Mouse (Mus musculus) hindbrain, embryonic 10.5 days (tissue): ENCODE results near the gene Akap13. TPM values are rescaled to one million over a fixed set of nuclear protein-coding genes. Genes with fewer than 3 reads are reported as not detected.
A peak's percentile ranks its signal among the peaks of the same experiment; 100 is the strongest.
"Not testable (repeated sequence)": the region's sequence is repeated elsewhere in the genome, so short reads cannot be mapped to it uniquely, and the experiment has no call there.

Experiments used
- DNase-seq: peaks from one replicate; pipeline ENCODE4 v3.0.0-alpha.2; 2017; ENCODE audit warnings: low spot score
- H3K27ac ChIP-seq: fragments of 300-500 bp; sonication (generic); 2 replicates; pipeline ENCODE4 v1.5.1; 2016; ENCODE audit warnings: mild to moderate bottlenecking, moderate library complexity
- H3K27me3 ChIP-seq: fragments of 300-500 bp; sonication (generic); 2 replicates; pipeline ENCODE4 v1.6.1; 2016; ENCODE audit warnings: mild to moderate bottlenecking; ENCODE audit not compliant: poor library complexity, insufficient read depth, severe bottlenecking
- H3K36me3 ChIP-seq: fragments of 300-500 bp; sonication (generic); 2 replicates; pipeline ENCODE4 v1.6.1; 2016; ENCODE audit warnings: mild to moderate bottlenecking, moderate library complexity
- H3K4me1 ChIP-seq: fragments of 300-500 bp; sonication (generic); replicated peaks from 2 replicates; pipeline ENCODE4 v1.6.1; 2016; ENCODE audit warnings: mild to moderate bottlenecking
- H3K4me3 ChIP-seq: fragments of 300-500 bp; sonication (generic); 2 replicates; pipeline ENCODE4 v1.5.1; 2016; ENCODE audit warnings: mild to moderate bottlenecking, moderate library complexity
- H3K9me3 ChIP-seq: fragments of 300-500 bp; sonication (generic); 2 replicates; pipeline ENCODE4 v1.6.1; 2016; ENCODE audit warnings: mild to moderate bottlenecking, moderate library complexity
- WGBS: fragments of 180-500 bp; shearing (Covaris S2); methylation state at CpG from one replicate; pipeline ENCODE4 v1.1.7; 2016; 5-methylcytosine and 5-hydroxymethylcytosine counted together
- polyA plus RNA-seq: library from polyadenylated mRNA; unstranded; fragments of >200 nt; fragmentation: Nextera tagmentation; extraction: Ambion mirVana; gene quantifications from 2 replicates; pipeline ENCODE4 v1.2.1, GENCODE M21; 2016

The Akap13 gene
- polyA plus RNA-seq, 1 experiment from 2014 or later, result 24.9 TPM

DNA sequence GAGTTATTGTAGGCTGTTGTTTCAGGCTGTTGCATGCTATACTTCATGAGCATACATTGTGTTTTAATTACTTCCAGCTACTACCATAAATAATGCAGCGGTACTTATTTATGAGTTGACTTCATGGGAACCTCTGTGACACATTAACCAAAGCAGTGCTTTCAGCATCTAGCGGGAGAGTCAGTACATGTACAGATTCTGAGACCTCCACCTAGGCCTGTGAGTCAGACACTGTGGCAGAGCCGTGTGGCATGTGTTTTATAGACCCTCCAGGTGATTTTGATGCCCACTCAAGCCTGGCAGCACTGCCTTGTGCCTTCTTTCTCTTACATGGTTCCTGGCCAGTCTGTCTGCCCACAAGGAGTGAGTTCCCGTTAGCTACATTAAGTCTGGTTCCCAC lies 266.0 kb downstream of the Akap13 start:
- Histone ChIP-seq H3K4me1 (no peaks in the 10 kb centered on the region), H3K9me3 (no peaks in the 10 kb centered on the region), H3K4me3 (no peak overlapping the region), H3K27ac (no peak overlapping the region), H3K36me3 (peaks cover 58% of the 10 kb centered on the region), H3K27me3 (no peaks in the 10 kb centered on the region)
- 90% methylated on average over 4 of the region's 4 CpGs for WGBS
- no peak for DNase-seq

DNA sequence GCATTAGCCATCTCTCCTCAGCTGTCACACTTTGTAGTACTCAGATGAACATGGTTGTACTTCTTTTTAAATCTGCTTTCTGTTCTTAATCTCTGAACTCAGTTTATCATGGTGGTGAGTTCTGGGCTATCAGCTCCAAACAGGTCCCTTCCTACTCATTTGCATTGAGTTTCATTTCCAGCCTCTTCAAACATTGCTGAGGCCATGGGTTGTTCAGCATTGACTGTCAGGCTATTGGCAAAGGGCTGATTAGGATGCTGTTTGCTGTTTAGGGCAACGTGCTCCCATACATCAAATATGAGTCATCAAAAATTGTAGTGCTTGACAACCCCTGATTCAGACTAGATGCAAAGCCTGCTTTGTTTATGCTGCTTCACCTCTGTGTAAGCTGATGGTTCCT lies 268.7 kb downstream of the Akap13 start:
- no peaks in the 10 kb centered on the region for H3K9me3 ChIP-seq
- peaks cover 75% of the 10 kb centered on the region for H3K36me3 ChIP-seq
- no peaks in the 10 kb centered on the region for H3K27me3 ChIP-seq
- H3K27ac ChIP-seq, result no peak overlapping the region
- H3K4me1 ChIP-seq, result no peaks in the 10 kb centered on the region
- DNase-seq, result no peak
- 89% methylated on average over 1 of the region's 1 CpGs for WGBS
- H3K4me3 ChIP-seq, result no peak overlapping the region

DNA sequence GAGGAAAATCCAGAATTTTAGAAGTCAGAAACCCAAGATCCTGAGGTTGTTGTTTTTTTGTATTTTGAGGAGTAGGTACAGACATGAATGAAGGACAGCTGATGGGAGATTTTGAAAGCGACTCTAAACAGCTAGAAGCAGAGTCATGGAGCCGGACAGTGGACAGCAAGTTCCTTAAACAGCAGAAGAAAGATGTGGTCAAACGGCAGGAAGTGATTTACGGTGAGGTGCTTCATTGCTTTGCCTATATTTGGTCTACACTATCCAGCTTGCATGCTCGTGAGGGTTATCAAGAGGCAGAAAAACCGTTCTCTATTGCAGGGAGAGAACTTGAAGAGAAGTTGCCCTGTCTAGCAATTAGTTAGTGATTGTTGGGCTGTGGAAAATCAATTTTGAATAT lies 270.6 kb downstream of the Akap13 start:
- no peak overlapping the region for H3K27ac ChIP-seq
- H3K4me1 ChIP-seq, result no peaks in the 10 kb centered on the region
- H3K27me3 ChIP-seq, result no peaks in the 10 kb centered on the region
- no peaks in the 10 kb centered on the region for H3K9me3 ChIP-seq
- WGBS, result 95% methylated on average over 6 of the region's 6 CpGs
- H3K4me3 ChIP-seq, result no peak overlapping the region
- H3K36me3 ChIP-seq, result peaks cover 79% of the 10 kb centered on the region
- no peak for DNase-seq

DNA sequence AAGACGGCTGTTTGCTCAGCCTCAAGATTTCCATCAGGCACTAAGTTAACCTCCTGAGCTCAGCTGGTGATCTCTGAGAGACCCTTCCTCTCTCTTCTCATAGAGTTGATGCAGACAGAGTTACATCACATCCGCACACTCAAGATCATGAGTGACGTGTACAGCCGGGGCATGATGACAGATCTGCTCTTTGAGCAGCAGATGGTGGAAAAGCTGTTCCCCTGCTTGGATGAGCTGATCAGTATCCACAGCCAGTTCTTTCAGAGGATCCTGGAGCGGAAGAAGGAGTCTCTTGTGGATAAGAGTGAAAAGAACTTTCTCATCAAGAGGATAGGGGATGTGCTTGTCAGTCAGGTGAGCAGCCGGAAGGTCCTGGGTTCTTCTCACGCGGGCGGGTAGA lies 271.5 kb downstream of the Akap13 start:
- Histone ChIP-seq H3K27ac (no peak overlapping the region), H3K4me3 (no peak overlapping the region), H3K36me3 (peaks cover 84% of the 10 kb centered on the region), H3K4me1 (no peaks in the 10 kb centered on the region), H3K27me3 (no peaks in the 10 kb centered on the region), H3K9me3 (no peaks in the 10 kb centered on the region)
- no peak for DNase-seq
- 92% methylated on average over 9 of the region's 9 CpGs for WGBS

DNA sequence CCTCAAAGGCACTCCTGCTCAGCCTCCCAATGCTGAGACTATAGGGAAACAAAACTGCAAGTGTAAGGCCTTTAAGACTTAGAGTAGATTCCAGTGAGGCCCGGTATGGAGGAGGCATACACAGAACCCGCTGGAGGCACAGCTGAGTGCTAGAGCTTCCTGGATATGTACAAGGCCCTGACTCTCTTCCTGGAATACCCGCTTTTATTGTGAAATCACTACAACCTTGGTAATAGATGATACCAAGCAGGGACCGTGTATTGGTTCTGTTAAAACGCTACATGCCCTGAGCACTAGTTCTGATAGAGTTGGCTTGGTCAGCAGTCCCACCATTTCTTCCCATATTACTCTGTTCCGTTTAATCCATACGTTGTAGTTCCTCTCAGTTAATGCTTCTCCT lies 274.3 kb downstream of the Akap13 start:
- H3K4me3 ChIP-seq, result no peak overlapping the region
- no peak for DNase-seq
- H3K4me1 ChIP-seq, result no peaks in the 10 kb centered on the region
- peaks cover 88% of the 10 kb centered on the region for H3K36me3 ChIP-seq
- H3K27ac ChIP-seq, result no peak overlapping the region
- no peaks in the 10 kb centered on the region for H3K27me3 ChIP-seq
- H3K9me3 ChIP-seq, result no peaks in the 10 kb centered on the region
- WGBS, result 94% methylated on average over 7 of the region's 7 CpGs

DNA sequence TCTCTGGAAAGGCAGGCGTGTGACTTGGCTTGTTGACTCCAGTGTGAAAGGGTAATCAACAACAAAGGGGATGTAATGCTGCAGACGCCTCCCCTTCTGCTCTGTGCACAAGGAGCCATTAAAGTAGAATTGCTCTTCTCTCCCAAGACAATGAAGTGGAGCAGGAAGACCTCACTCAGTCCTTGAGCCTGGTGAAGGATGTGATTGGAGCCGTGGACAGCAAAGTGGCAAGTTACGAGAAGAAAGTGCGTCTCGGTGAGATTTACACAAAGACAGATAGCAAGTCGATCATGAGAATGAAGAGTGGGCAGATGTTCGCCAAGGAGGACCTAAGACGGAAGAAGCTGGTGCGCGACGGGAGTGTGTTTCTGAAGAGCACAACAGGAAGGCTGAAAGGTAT lies 274.9 kb downstream of the Akap13 start:
- no peak for DNase-seq
- WGBS, result 91% methylated on average over 12 of the region's 12 CpGs
- no peak overlapping the region for H3K4me3 ChIP-seq
- H3K4me1 ChIP-seq, result no peaks in the 10 kb centered on the region
- no peak overlapping the region for H3K27ac ChIP-seq
- no peaks in the 10 kb centered on the region for H3K9me3 ChIP-seq
- H3K36me3 ChIP-seq, result peaks cover 88% of the 10 kb centered on the region
- H3K27me3 ChIP-seq, result no peaks in the 10 kb centered on the region

DNA sequence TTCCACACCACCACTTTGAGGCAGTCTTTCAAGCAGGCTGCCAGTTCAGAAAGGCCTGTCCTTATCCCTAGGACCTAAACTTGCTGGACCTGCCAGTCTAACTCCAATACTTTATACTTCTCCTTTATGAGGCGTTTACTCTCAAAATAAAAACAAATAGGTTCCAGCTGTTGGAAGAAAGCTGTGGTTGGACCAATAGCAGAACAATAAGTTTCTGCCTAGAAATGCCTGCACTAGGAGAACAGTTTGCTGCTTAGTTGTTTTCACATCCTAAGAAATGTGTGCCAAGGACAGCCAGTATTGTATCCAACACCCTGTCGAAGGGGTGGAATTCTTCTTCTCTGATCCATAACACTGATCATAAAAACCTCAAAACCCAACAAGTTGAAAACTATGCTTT lies 276.6 kb downstream of the Akap13 start:
- no peaks in the 10 kb centered on the region for H3K4me1 ChIP-seq
- no peaks in the 10 kb centered on the region for H3K27me3 ChIP-seq
- no peak for DNase-seq
- H3K4me3 ChIP-seq, result no peak overlapping the region
- no peaks in the 10 kb centered on the region for H3K9me3 ChIP-seq
- 92% methylated on average over 2 of the region's 2 CpGs for WGBS
- peaks cover 87% of the 10 kb centered on the region for H3K36me3 ChIP-seq
- H3K27ac ChIP-seq, result no peak overlapping the region

DNA sequence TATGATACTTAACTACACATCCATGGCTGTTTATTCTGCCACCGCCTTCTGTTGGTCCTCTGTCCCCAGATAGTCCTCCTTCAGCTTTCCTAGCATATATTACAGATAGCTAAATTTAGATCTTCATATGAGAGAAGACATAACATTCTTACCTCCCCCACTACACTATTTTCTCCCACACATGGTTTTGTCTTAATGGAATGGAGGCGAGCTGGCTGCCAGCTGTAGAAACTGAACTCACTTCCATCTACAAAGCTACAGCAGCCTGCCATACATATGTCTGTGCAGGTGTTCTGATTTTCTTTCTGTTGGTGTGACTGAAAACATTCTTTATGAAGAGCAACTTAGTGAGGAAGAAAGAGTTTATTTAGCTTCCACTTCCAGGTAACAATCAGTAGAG lies 277.8 kb downstream of the Akap13 start:
- Histone ChIP-seq H3K4me3 (no peak overlapping the region), H3K9me3 (no peaks in the 10 kb centered on the region), H3K36me3 (peaks cover 88% of the 10 kb centered on the region), H3K27me3 (no peaks in the 10 kb centered on the region), H3K27ac (no peak overlapping the region), H3K4me1 (no peaks in the 10 kb centered on the region)
- no peak for DNase-seq
- 91% methylated on average over 2 of the region's 2 CpGs for WGBS

DNA sequence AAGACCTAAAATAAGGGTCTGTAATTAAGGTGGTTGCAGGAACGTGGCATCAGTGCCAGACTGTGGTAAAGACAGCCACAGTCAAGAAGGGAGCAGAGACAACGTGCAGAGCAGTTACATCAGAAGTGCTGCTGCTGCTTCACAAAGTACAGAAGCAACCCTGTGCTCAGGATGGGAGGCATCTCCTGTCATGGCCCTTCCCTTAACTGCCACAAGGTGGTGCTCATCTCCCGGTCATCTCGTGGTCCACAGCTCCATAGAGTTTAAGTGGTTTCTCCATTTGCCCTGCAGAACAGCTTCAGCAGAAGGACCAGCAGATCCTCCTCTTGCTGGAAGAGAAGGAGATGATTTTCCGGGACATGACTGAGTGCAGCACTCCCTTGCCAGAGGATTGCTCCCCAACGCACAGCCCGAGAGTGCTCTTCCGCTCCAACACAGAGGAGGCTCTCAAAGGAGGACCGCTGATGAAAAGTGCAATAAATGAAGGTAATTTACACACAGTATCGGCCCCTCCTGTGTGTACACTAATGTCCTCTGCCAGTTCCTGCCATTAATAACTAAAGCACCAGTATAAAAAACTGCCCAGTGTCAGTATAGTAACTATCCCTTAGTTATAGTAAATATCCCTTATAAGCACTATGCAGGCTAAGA lies 283.9 kb downstream of the Akap13 start:
- DNase-seq, result peak; percentile 67
- H3K27ac ChIP-seq, result no peak overlapping the region
- H3K4me3 ChIP-seq, result no peak overlapping the region
- H3K27me3 ChIP-seq, result no peaks in the 10 kb centered on the region
- H3K9me3 ChIP-seq, result no peaks in the 10 kb centered on the region
- 61% methylated on average over 10 of the region's 10 CpGs for WGBS
- no peaks in the 10 kb centered on the region for H3K4me1 ChIP-seq
- H3K36me3 ChIP-seq, result peaks cover 82% of the 10 kb centered on the region

DNA sequence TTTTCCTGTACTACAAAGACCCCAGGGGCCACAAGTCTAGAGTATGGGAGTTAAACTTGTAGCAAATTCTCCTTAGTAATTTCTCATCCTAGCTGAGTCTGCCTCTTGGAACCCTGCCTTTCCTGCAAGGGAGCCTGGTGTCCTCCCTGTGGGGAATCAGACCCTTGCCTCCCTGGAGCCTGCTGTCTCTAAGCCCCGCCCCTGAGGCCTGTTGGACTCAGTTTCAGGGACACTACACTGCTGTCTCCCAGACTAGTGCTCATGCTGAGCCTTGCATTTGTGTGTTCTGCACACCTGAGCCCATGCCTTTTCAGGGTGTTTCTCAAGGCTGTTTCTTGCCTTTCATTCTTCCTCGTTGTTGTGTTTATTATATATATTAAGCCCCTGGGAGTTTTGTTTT lies 289.2 kb downstream of the Akap13 start:
- no peak overlapping the region for H3K27ac ChIP-seq
- H3K27me3 ChIP-seq, result no peaks in the 10 kb centered on the region
- no peaks in the 10 kb centered on the region for H3K4me1 ChIP-seq
- DNase-seq, result no peak
- no peak overlapping the region for H3K4me3 ChIP-seq
- H3K9me3 ChIP-seq, result no peaks in the 10 kb centered on the region
- H3K36me3 ChIP-seq, result peaks cover 76% of the 10 kb centered on the region
- 70% methylated on average over 2 of the region's 2 CpGs for WGBS

DNA sequence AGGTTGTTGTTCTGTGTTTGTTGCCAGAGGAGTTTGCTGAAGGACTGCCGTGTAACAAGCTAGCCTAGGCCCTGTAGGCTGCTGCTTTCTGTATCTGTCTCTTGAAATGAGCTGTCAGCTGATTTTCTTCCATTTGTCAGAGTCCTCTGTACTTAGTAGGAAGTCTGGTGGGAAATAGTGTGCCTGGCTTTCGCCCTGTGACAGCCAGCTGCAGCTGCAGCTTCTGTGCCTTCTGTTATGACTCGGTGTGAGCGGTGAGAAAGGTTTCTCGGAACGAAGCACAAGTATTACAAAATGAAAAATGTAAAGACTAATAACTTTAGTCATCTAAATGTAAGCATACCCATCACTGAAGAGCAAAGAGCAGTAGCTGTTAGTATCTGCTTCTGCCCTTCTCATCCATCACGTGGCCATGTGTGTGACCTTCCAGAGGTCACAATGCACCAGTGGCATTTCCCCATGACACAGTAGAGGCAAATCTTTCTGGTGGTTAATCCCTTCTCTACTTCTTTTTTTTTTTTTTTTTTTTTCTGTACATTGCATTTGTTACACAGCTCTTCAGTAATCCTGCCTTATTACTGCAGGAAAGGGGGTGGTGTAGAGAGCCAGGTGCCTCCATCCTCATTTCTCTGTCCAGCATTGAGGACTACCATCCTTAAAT lies 289.8 kb downstream of the Akap13 start:
- Histone ChIP-seq H3K27me3 (no peaks in the 10 kb centered on the region), H3K27ac (no peak overlapping the region), H3K36me3 (peaks cover 76% of the 10 kb centered on the region), H3K4me3 (no peak overlapping the region), H3K9me3 (no peaks in the 10 kb centered on the region), H3K4me1 (no peaks in the 10 kb centered on the region)
- DNase-seq, result no peak
- WGBS, result 90% methylated on average over 7 of the region's 7 CpGs

DNA sequence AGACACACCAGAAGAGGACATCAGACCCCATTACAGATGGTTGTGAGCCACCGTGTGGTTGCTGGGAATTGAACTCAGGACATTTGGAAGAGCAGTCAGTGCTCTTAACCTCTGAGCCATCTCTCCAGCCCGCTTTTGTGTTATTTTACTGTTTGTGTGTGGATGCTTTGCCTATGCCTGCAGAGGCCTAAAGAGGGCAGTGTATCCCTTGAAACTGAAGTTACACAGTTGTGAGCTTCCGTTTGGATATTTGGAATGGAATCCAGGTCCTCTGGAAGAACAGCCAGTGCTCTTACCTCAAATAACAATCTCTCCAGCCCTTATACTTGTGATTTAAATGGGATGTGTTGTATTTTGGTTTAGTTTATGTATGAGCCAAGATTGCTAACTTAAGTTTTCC lies 290.6 kb downstream of the Akap13 start:
- H3K4me3 ChIP-seq, DNase-seq, H3K27ac ChIP-seq, H3K9me3 ChIP-seq, H3K4me1 ChIP-seq, H3K27me3 ChIP-seq: not testable (repeated sequence)
- H3K36me3 ChIP-seq, result peaks cover 77% of the 10 kb centered on the region
- WGBS, result 50% methylated on average over 3 of the region's 3 CpGs

DNA sequence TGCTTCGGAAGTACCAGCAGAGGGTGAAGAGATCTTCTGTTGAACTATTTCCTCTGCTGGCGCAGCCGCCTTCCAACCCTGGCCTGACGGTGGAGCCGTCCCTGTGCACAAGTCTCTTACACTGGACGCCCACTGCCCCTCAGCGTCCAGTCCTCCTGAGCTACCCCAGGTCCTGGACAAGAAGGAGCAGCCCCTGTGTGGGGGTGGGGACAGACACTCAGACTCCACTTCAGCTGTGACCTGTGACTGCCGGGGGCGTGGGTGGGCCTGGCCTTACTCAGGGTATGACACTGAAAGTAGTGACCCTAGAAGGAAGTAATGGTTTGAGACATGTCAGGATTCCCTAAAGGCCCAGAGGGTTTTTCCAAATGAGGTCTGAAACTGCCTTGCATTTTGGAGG lies 295.2 kb downstream of the Akap13 start:
- 86% methylated on average over 9 of the region's 9 CpGs for WGBS

More for the DNA sequence above, 295.2 kb downstream of the Akap13 start:
- no peaks in the 10 kb centered on the region for H3K27me3 ChIP-seq
- no peaks in the 10 kb centered on the region for H3K9me3 ChIP-seq
- DNase-seq, result no peak
- peaks cover 32% of the 10 kb centered on the region for H3K4me1 ChIP-seq
- peaks cover 73% of the 10 kb centered on the region for H3K36me3 ChIP-seq
- no peak overlapping the region for H3K4me3 ChIP-seq
- H3K27ac ChIP-seq, result no peak overlapping the region
